Mouse (Mus musculus) limb, embryonic 15.5 days (tissue): ENCODE data around the gene Jph2. TPM values are rescaled to one million over a fixed set of nuclear protein-coding genes. Genes with fewer than 3 reads are reported as not detected.
A peak's percentile ranks its signal among the peaks of the same experiment; 100 is the strongest.
"Not testable (repeated sequence)": the region's sequence is repeated elsewhere in the genome, so short reads cannot be mapped to it uniquely, and the experiment has no call there.

Experiments used
- ATAC-seq: fragments of 200-750 bp; cut with Nextera tagmentation; 2 replicates; pipeline ENCODE4 v1.8.0; 2017; ENCODE audit warnings: low read depth, moderate TSS enrichment; ENCODE audit not compliant: insufficient number of reproducible peaks, low FRiP score, low TSS enrichment
- H3K27ac ChIP-seq: fragments of 300-500 bp; sonication (generic); 2 replicates; pipeline ENCODE4 v1.5.1; 2015; ENCODE audit warnings: moderate library complexity, mild to moderate bottlenecking, inconsistent platforms
- H3K27me3 ChIP-seq: fragments of 300-500 bp; sonication (generic); 2 replicates; pipeline ENCODE4 v1.6.1; 2015; ENCODE audit warnings: inconsistent platforms
- H3K36me3 ChIP-seq: fragments of 300-500 bp; sonication (generic); 2 replicates; pipeline ENCODE4 v1.6.1; 2015; ENCODE audit warnings: inconsistent platforms
- H3K4me1 ChIP-seq: fragments of 300-500 bp; sonication (generic); 2 replicates; pipeline ENCODE4 v1.6.1; 2015; ENCODE audit warnings: inconsistent platforms
- H3K4me2 ChIP-seq: fragments of 300-500 bp; sonication (generic); 2 replicates; pipeline ENCODE4 v1.6.1; 2015; ENCODE audit warnings: mild to moderate bottlenecking, inconsistent platforms
- H3K4me3 ChIP-seq: fragments of 300-500 bp; sonication (generic); 2 replicates; pipeline ENCODE4 v1.5.1; 2015; ENCODE audit warnings: mild to moderate bottlenecking, inconsistent platforms
- H3K9ac ChIP-seq: fragments of 300-500 bp; sonication (generic); 2 replicates; pipeline ENCODE4 v1.6.1; 2015; ENCODE audit warnings: inconsistent platforms
- H3K9me3 ChIP-seq: fragments of 300-500 bp; sonication (generic); 2 replicates; pipeline ENCODE4 v1.6.1; 2016; ENCODE audit warnings: inconsistent platforms
- WGBS: fragments of 180-500 bp; shearing (Covaris S2); methylation state at CpG from one replicate; pipeline ENCODE4 v1.1.7; 2015; 5-methylcytosine and 5-hydroxymethylcytosine counted together
- polyA plus RNA-seq: library from polyadenylated mRNA; unstranded; fragments of >200 nt; fragmentation: Nextera tagmentation; extraction: Ambion mirVana; gene quantifications from 2 replicates; pipeline ENCODE4 v1.2.1, GENCODE M21; 2015

Gene Jph2
- polyA plus RNA-seq, 1 experiment from 2014 or later, result 2.9 TPM

DNA sequence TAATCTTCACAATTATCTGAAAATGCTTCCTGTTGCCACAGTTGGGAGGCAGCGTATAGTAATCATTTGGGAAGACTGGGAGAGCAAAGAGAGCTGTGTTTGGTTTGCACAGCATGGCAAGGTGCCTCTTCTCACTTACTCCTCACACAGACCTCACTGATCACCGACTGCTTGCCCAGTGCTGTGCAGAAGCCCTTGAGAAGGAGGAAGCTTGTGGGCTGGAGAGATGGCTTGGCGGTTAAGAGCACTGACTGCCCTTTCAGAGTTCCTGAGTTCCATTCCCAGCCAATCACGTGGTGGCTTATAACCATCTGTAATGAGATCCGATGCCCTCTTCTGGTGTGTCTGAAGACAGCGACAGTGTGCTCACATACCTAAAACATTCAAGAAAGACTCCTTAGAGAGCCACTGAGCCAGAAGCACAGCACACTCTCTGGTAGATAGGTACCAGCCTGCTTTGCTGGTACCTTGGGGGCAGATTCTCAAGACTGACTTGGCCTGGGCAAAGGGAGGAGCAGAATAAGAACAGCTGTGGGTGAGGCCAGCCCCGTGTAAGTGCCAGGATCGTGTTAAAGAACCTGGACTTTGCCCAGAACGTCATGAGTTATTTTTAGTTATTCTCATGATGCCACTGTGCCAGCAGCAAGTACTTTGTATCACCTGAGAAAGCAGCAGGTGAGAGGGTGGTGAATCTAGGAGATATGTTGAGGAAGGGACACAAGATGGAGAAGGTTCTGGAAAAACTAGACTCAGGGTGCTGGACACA, 25.3 kb upstream of the Jph2 start:
- Histone ChIP-seq H3K4me3 (no peak overlapping the region), H3K4me2 (no peak overlapping the region), H3K36me3 (no peaks in the 10 kb centered on the region), H3K9ac (no peak overlapping the region), H3K9me3 (no peaks in the 10 kb centered on the region), H3K27ac (no peak overlapping the region), H3K4me1 (peaks cover 16% of the 10 kb centered on the region), H3K27me3 (no peaks in the 10 kb centered on the region)
- ATAC-seq, result no peak
- 77% methylated on average over 9 of the region's 9 CpGs for WGBS

- no peaks in the 10 kb centered on the region for H3K27me3 ChIP-seq
- H3K9ac ChIP-seq, result peak overlapping the region; percentile 60
- no peaks in the 10 kb centered on the region for H3K36me3 ChIP-seq
- peaks cover 20% of the 10 kb centered on the region for H3K4me1 ChIP-seq
- 24% methylated on average over 10 of the region's 10 CpGs for WGBS
- no peaks in the 10 kb centered on the region for H3K9me3 ChIP-seq
- no peak for ATAC-seq
- peak overlapping the region; percentile 66 for H3K4me2 ChIP-seq
- H3K4me3 ChIP-seq, result peak overlapping the region; percentile 96
- no peak overlapping the region for H3K27ac ChIP-seq
Observed at GRCm38 (mm10) chr2:163420366-163420886, 22.6 kb upstream of the Jph2 start.

DNA sequence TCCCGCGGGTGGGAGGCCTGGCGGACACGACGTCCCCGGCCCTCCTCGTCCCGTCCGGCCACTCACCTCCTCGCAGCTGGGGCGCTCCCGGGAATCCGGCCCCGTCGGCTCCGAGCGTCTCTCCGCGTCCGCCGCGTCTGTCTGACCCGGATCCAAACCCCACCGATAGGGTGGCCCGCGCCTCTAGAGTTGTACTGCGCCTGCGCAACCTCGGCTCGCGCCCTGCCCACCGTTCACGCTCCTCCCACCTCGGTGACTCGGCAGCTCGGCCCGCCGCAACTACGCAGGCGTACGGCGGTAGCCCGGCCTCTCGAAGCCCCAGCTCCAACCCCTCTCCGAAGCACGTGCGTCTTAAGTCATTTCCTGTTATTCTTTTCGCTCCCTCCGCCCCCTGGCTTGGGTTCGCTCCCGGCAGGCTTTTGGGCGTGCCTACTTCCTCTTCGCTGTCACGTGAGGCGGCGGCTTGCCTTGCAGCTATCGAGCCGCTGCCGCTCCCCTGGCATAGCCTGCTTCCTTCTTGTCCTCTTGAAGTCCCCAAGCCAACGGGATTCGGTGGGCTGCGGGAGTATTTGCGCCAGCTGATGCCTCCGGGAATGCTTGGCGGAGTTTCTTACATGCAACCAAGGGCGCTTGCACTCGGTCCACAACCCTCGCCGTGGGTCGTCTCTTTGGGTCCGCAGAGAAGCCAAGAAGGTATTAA, 21.7 kb upstream of the Jph2 start:
- Histone ChIP-seq H3K9ac (peak overlapping the region; percentile 86), H3K4me2 (peak overlapping the region; percentile 67), H3K27ac (peak overlapping the region; percentile 88), H3K9me3 (no peaks in the 10 kb centered on the region), H3K4me3 (peak overlapping the region; percentile 96), H3K36me3 (peaks cover 6% of the 10 kb centered on the region; the same call in 1 of the 2 replicates), H3K27me3 (no peaks in the 10 kb centered on the region), H3K4me1 (peaks cover 20% of the 10 kb centered on the region)
- WGBS, result under 1% methylated on average over 70 of the region's 71 CpGs
- ATAC-seq, result peak; percentile 100

GRCm38 (mm10) chr2:163418841-163419345, 21.1 kb upstream of the Jph2 start:
- under 1% methylated on average over 46 of the region's 50 CpGs for WGBS
- ATAC-seq, result peak; percentile 40
- H3K4me3 ChIP-seq, result peak overlapping the region; percentile 96
- no peaks in the 10 kb centered on the region for H3K27me3 ChIP-seq
- peaks cover 20% of the 10 kb centered on the region for H3K4me1 ChIP-seq
- peak overlapping the region; percentile 83 for H3K27ac ChIP-seq
- peaks cover 10% of the 10 kb centered on the region; the same call in 1 of the 2 replicates for H3K36me3 ChIP-seq
- H3K9me3 ChIP-seq, result no peaks in the 10 kb centered on the region
- peak overlapping the region; percentile 67 for H3K4me2 ChIP-seq
- H3K9ac ChIP-seq, result peak overlapping the region; percentile 86

GRCm38 (mm10) chr2:163417830-163418229, 20.0 kb upstream of the Jph2 start:
- ATAC-seq, result no peak
- H3K9me3 ChIP-seq, result no peaks in the 10 kb centered on the region
- H3K4me3 ChIP-seq, result peak overlapping the region; percentile 96
- H3K4me2 ChIP-seq, result peak overlapping the region; percentile 67
- peaks cover 20% of the 10 kb centered on the region for H3K4me1 ChIP-seq
- H3K9ac ChIP-seq, result no peak overlapping the region
- peaks cover 16% of the 10 kb centered on the region for H3K36me3 ChIP-seq
- no peaks in the 10 kb centered on the region for H3K27me3 ChIP-seq
- H3K27ac ChIP-seq, result no peak overlapping the region

GRCm38 (mm10) chr2:163417026-163417425, 19.2 kb upstream of the Jph2 start:
- no peak overlapping the region for H3K27ac ChIP-seq
- H3K9ac ChIP-seq, result no peak overlapping the region
- H3K36me3 ChIP-seq, result peaks cover 19% of the 10 kb centered on the region
- no peaks in the 10 kb centered on the region for H3K27me3 ChIP-seq
- no peak overlapping the region for H3K4me2 ChIP-seq
- H3K4me3 ChIP-seq, result no peak overlapping the region
- H3K9me3 ChIP-seq, result no peaks in the 10 kb centered on the region
- 92% methylated on average over 6 of the region's 6 CpGs for WGBS
- ATAC-seq, result no peak
- peaks cover 20% of the 10 kb centered on the region for H3K4me1 ChIP-seq

DNA sequence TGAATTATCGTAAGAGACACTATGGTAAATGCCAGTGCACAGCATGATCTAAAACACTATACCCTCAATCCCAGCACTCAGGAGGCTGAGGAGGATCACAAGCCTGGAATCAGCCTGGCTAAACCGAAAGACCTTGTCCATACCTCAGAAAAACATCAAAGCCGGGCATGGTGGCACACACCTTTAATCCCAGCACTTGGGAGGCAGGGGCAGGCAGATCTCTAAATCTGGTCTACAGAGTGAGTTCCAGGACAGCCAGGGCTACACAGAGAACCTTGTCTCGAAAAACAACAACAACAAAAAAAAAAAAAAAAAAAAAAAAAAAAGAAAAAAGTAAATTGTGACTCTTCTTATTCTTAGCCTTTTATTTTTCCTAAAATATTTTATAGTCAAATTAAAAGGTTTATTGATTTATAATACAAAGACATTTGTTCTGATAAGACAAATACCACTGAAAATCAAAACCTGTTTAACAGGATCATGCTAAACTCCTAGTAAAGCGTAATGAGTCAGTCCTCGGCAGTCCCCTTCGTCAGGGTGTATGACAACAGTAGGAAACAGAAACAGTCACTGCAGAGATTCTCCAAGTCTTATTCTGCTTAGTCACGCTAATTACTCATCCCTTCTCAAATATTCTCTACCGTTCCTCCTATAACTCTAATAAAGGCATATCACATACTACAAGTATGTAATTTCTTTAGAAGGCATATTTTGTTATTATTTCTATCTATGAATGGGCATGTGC, 15.2 kb upstream of the Jph2 start:
- H3K9me3 ChIP-seq, result no peaks in the 10 kb centered on the region
- no peak overlapping the region for H3K9ac ChIP-seq
- peaks cover 3% of the 10 kb centered on the region for H3K4me1 ChIP-seq
- H3K4me2 ChIP-seq, result no peak overlapping the region
- H3K27me3 ChIP-seq, result no peaks in the 10 kb centered on the region
- 86% methylated on average over 9 of the region's 9 CpGs for WGBS
- no peak overlapping the region for H3K4me3 ChIP-seq
- ATAC-seq, result no peak
- H3K36me3 ChIP-seq, result peaks cover 57% of the 10 kb centered on the region
- H3K27ac ChIP-seq, result no peak overlapping the region

DNA sequence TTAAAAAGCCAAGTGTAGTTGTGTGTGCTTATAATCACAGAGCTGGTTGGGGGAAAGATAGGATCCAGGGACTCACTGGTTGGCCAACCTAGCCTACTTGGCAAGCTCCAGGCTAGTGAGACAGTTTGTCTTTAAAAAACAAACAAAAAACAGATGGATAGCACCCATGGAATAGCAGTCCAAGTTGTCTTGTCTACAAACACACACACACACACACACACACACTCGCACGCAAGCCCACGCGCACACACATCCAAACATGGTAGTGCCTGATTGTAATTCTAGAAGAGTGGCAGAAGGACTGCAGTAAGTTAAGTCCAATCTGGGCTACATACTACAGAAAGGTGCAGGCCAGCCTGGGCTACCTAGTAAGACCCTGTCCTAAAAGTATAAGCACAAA, 14.6 kb upstream of the Jph2 start:
- H3K27me3 ChIP-seq, result no peaks in the 10 kb centered on the region
- ATAC-seq, result no peak
- H3K4me1 ChIP-seq, result no peaks in the 10 kb centered on the region
- H3K27ac ChIP-seq, result no peak overlapping the region
- WGBS, result 98% methylated on average over 4 of the region's 4 CpGs
- H3K9ac ChIP-seq, result no peak overlapping the region
- H3K36me3 ChIP-seq, result peaks cover 61% of the 10 kb centered on the region
- H3K4me2 ChIP-seq, result no peak overlapping the region
- H3K9me3 ChIP-seq, result no peaks in the 10 kb centered on the region
- H3K4me3 ChIP-seq, result no peak overlapping the region

DNA sequence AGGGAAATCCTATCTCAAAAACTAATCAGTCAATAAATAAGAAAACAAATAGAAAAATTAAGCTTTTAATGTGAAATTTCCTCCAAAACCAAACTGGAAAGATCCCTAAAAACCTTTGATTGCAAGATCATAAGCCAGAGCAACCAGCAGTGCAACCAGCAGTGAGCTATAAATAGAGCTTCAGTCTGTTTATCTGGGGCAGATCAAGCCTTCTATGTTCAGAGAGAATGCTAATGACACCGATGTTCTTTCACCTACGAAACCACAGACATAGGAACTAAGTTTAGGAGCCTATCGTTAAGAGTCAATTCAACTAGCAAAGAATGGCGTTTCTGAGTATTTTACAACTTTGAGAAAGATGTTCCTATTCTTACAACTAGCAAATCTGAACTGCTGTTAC, 14.0 kb upstream of the Jph2 start:
- Histone ChIP-seq H3K27me3 (no peaks in the 10 kb centered on the region), H3K36me3 (peaks cover 67% of the 10 kb centered on the region), H3K4me2 (no peak overlapping the region), H3K9ac (no peak overlapping the region), H3K27ac (no peak overlapping the region), H3K4me1 (no peaks in the 10 kb centered on the region), H3K9me3 (no peaks in the 10 kb centered on the region), H3K4me3 (no peak overlapping the region)
- 77% methylated on average over 4 of the region's 4 CpGs for WGBS
- no peak for ATAC-seq

DNA sequence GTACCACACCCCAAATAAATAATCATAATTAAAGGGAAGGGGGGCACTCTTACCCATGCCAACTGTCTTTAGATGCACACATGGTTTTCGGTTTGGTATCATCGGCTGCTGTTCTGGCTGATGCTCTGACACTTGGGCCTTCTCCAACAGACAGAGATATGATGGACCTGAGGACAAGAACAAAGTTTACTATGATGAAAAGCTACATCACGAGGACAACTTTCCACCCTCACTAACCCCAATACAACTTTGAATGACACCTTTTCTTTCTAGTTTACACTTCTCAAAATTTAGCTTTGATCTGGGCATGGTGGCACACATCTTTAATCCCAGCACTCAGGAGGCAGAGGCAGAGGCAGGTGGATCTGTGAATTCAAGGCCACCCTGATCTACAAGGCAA, 13.6 kb upstream of the Jph2 start:
- not testable (repeated sequence) for H3K9ac ChIP-seq, ATAC-seq, H3K27ac ChIP-seq, H3K27me3 ChIP-seq, H3K4me2 ChIP-seq, H3K4me3 ChIP-seq, H3K4me1 ChIP-seq, H3K9me3 ChIP-seq
- 96% methylated on average over 3 of the region's 3 CpGs for WGBS
- H3K36me3 ChIP-seq, result peaks cover 68% of the 10 kb centered on the region

- no peaks in the 10 kb centered on the region for H3K9me3 ChIP-seq
- ATAC-seq, result no peak
- no peaks in the 10 kb centered on the region for H3K4me1 ChIP-seq
- no peak overlapping the region for H3K27ac ChIP-seq
- no peak overlapping the region for H3K4me3 ChIP-seq
- WGBS, result 93% methylated on average over 3 of the region's 3 CpGs
- H3K9ac ChIP-seq, result no peak overlapping the region
- H3K4me2 ChIP-seq, result no peak overlapping the region
- H3K36me3 ChIP-seq, result peaks cover 72% of the 10 kb centered on the region
- H3K27me3 ChIP-seq, result no peaks in the 10 kb centered on the region
Observed at GRCm38 (mm10) chr2:163410211-163410610, 12.4 kb upstream of the Jph2 start.
